Mouse (Mus musculus) megakaryocyte, embryonic 14.5 days (primary cell): ENCODE measurements around the gene Dbr1.

Experiments
- FLI1 ChIP-seq: IDR thresholded peaks from 2 replicates; pipeline ENCODE4 v1.6.1; 2012; ENCODE audit warnings: low read length, inconsistent platforms, mixed read lengths
- GATA1 ChIP-seq: IDR thresholded peaks from 3 replicates; pipeline ENCODE4 v1.6.1; 2012; ENCODE audit warnings: mixed read lengths, low read length, inconsistent platforms, borderline replicate concordance

- TF ChIP-seq GATA1: no peak
- no peak for TF ChIP-seq FLI1
Measured at GRCm38 (mm10) chr9:99563714-99564113, 11.9 kb upstream of the Dbr1 start.
